Mouse (Mus musculus) layer of hippocampus, adult 8-10 months (tissue): ENCODE measurements around the gene Rhebl1. TPM values are rescaled to one million over a fixed set of nuclear protein-coding genes. Genes with fewer than 3 reads are reported as not detected.
A peak's percentile ranks its signal among the peaks of the same experiment; 100 is the strongest.
"Not testable (repeated sequence)": the region's sequence is repeated elsewhere in the genome, so short reads cannot be mapped to it uniquely, and the experiment has no call there.

ENCODE experiments used
- DNase-seq, 2 experiments: peaks; one replicate each; pipeline ENCODE4 v3.0.0; 2022; ENCODE audit warnings: low spot score in 2 of 2
- total RNA-seq, 4 experiments: library from RNA; stranded (reverse); gene quantifications; 2 replicates each; pipeline ENCODE4 v1.2.4; 2022

The Rhebl1 gene
- total RNA-seq: 10 to 100 TPM in 1 of 4 experiments, 1 to 10 TPM in 3; 4.9 to 10.4 (median 7.9) TPM

DNA sequence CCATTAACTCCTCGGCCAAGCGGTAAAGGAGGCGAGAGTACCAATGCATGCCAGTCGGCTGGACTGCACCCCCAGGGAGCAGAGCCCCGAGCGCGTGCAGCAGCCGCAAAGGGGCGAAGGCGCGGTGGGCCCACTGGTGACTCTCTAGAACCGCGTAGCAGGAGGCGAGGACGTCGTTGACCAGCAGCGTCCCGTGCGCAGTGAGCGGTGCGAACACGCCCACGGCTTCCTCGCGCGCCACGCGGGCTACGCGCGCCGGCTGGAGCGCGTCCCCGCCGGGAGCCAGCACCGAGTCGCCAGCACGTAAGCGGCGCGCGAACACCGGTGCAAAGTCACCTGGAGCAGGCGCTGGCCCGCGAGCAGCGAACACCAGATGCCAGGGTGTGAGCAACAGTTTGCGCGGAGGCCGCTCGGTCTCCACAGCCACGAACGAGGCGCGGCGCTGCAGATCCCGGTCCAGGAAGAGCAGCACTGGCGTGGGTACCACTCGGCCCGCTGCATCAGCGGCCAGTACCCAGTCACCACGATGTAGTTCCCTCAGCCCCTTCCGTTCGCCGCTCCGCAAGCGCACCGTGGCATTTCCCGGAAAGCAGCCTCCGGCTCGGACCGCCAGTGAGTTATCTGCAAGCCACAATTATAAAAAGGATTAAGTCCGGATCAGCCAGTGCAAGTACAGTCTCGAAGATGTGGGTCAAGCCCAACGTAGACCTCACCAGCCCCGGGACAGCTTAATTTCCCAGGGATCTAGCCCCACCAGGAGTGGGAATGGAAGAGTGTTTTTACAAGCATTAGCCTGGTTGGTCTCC lies at the start of gene Rhebl1:
Gene Rhebl1, minus strand, starts transcription at position 601 of the 806 bp plus-strand sequence.
- no peak for DNase-seq

DNA sequence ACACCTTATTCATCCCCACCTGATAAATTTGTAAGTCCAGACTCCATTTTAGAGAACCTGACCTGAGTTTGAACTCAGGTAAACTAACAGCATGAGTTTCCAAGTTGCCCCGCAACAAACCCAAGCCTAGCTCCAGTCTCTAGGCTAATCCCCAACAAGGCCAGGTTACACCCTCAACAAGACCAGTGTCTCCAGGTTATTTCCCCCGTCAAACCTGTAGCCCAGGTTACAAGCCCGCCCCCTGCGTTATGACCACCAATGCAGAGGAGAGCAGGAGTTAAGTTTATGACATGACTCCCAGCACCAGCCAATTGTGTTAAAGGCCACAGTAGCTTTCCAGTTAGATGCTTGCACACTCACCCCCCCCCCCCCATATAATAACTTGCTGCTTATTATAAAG lies 48.8 kb upstream of the Rhebl1 start:
- no peak for DNase-seq

DNA sequence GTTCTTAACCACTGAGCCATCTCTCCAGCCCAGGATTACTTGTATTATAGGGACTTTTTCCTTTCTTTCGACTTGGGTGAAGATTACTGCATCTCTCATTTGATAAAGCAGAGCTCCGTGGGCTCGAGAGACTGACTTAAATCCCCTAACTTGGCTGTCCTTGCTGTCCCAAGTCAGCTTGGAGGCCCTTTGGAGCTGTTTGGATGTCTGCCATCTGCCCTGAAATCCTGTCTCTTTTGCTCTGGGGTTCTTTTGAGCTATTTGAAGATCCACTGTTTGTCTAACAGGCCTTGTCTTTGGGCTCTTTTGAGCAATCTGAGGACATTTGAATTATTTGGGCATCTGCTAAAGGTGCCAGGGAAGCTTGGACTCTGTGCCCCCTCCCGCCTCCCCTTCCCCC lies 47.7 kb upstream of the Rhebl1 start:
- DNase-seq: no peak

DNA sequence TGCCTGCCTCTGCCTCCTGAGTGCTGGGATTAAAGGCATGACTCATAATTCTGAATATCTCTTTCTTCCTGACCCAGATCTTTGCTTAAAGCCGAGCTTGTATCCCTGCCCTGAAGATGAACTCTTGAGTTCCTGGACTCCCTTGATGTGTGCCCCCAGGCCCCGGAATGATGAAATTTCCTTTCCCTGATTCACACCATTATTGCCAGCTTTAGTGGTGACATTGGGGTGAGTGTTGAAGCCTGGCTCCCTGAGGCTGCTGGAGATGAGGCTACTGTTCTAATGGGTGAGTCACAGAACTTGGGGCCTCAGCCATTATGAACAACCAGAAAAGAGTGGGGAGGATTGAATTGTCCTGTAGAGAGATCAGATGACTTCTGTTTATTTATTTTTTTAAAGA lies 47.2 kb upstream of the Rhebl1 start:
- DNase-seq: no peak

DNA sequence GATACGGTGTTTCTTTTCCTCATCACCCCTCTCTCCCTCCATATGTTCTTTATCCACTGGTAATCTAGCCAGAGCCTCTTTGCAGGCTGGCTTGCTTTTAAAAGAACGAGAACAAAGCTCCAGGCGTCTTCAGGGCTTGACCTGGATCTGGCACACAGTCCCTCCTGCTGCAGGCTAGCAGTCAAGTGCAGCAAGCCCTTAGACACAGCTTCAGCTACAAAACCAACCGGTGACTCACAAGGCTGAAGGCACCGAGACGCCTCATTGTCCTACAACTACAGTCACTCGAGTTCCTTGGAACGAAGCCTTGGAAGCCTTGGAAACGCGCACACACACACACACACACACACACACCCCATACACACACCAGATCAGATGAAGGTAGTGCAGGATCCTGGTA lies 46.5 kb upstream of the Rhebl1 start:
- no peak for DNase-seq

DNA sequence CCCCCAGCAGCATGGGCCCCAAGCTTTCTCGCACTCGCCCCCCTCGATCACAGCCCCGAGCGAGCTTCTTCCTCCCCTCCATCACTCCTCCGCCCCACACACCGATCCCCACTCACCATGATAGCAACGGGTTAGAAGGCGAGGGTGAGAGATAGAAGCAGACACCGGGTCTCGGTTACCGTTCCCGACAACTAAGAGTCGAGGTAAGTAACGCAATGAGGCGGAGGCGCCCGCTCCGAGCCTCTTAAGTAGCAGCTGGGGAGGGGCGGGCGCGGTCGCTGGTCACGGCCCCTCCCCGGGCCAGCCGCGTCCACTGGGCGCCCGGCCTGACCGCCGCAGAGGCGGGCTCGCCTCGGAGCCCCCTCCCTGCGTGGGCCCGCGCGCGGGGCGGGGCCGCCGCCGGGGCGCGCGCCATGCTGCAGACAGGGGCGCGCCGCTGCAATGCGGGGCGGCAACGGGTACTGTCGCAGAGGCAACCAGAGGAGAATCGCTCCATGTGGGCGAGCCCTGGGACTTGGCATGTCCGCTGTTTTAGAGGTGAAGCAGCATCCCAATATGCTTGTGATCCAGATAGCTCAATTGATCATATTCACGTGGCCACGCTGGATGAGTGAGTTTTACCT lies 40.0 kb upstream of the Rhebl1 start, which contains the start of gene Tuba1b:
Gene Tuba1b, minus strand, starts transcription at position 349 of the 623 bp plus-strand sequence.
- peak; percentile 82 to 88 for DNase-seq

DNA sequence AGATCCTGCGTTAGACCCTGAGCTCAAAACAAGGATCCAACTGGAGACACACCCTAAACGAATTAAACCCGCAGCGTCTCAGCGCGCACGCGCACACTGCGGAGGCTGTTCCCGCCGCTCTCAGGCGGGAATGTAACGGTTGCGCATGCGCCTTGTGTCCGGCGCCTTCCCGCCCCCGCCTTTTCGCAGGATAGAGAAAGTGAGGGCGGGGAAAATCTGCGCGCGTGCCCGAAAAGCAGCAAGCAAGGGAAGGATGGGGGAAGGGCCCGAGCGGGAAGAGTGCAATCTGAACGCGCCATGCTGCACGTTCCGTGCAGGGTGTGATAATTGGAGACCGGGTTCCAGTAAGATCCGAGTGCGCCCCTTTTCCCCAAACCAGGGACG lies 39.5 kb upstream of the Rhebl1 start:
- DNase-seq: peak; percentile 92 to 97

DNA sequence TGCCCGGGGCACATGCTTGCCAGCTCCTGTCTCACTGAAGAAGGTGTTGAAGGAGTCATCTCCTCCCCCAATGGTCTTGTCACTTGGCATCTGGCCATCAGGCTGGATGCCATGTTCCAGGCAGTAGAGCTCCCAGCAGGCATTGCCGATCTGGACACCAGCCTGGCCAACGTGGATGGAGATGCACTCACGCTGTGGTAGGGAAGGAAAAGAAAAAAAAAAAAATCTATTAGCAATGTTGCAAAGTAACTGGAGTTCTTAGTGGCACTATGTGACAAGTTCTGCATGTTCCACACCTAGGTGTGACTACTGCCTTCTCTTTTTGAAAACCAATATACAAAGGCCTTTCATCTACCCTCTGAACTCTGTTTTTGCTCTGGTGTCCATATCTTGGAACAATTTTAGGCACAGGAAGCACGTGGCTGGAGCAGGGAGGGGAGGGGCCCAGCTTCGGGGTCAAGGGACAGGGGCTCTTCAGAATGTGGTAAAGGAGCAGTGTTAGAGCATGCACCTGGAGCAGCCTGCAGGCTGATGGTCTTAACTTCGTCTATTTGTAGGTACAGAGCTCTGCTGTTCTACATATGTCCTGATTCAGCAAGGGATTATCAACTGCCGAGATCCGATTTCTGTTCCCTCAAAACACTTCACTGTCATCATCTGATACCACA lies 38.8 kb upstream of the Rhebl1 start:
- DNase-seq: not testable (repeated sequence)

GRCm38 (mm10) chr15:98930998-98931397 lies 36.7 kb upstream of the Rhebl1 start:
- DNase-seq: no peak

DNA sequence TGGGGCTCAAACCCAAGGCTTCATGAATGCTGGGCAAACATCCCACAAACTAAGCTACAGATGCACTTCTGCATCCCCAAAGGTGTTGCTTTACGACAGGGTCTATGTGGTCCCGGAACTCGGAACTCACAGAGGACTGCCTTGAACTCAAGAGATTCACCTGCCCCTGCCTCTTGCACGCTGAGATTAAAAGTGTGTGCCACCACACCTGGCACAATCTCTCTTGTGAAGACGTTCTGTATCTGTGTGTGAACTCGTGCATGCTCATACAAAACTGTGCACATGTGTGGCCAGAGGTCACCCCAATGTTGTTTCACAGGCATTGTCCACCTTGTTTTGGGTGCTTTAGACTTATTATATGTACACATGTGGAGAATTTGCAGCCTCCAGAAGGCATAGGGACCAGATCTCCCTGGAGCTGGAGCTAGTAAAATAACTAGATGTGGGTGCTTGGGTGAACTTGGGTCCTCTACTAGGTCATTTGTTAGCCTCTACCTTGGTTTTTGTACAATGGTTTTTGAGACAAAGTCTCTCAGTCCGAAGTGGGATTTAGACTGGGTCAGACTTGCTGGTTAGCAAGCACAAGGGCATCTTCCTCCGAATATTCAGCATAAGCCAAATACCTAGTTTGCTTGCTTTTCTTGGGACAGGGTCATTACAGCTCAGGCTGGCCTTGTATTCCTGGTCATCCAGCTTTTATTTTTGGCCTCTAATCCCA lies 35.8 kb upstream of the Rhebl1 start:
- no peak for DNase-seq

GRCm38 (mm10) chr15:98928598-98929240 lies 34.4 kb upstream of the Rhebl1 start:
- peak; percentile 60 to 67 for DNase-seq

GRCm38 (mm10) chr15:98927566-98927965 lies 33.2 kb upstream of the Rhebl1 start:
- DNase-seq: no peak

GRCm38 (mm10) chr15:98924682-98925081 lies 30.3 kb upstream of the Rhebl1 start:
- DNase-seq: no peak

GRCm38 (mm10) chr15:98923031-98923537 lies 28.7 kb upstream of the Rhebl1 start:
- DNase-seq: no peak

DNA sequence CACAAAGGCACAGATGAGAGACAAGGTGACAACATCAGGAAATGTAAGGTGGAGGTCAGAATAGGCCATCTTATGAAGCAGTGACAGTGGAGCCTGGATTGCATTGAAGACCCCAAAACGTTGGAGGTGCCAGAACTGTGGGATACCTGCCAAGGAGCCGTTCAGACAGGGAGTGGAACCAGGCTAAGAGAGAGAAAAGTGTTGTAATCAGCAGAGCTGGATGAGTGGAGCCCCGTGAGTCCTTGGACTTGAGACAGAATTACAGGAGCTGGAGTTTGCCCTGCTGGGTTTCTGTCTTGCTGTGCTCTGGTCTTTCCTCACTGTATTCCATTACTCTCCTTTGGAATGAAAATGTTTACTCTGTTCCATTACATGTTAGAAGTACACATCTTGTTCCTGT lies 28.2 kb upstream of the Rhebl1 start:
- DNase-seq: no peak

DNA sequence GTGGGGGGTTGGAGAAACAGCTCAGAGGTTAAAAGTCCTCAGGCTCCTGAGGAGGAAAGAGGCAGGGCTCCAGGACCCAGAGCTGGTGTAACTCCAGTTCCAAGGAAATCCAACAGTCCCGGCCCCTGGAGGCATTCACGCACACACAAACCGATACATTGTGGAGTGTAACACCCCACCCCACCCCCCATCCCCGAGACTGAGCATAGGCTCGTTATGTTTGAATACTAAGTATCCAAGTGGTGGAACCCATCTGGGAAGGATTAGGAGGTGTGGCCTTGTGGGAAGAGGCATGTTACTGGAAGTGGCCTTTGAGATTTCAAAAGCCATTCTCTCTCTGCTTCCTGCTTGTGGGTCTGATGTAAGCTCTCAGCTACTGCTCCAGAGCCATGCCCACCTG lies 27.2 kb upstream of the Rhebl1 start:
- no peak for DNase-seq

DNA sequence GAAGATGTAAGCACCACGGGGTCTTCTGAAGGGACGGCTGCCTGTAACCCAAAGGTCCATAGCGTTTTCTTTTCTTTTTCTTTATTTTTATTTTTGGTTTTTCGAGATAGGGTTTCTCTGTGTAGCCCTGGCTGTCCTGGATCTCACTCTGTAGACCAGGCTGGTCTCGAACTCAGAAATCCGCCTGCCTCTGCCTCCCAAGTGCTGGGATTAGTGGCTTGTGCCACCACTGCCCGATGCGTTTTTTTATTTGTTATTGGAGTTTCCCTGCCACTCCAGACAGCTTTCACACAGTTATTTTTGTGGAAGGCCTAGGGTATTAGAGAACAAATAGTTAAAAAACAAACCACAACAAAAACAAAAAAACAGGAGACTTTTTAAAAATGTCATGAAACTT lies 24.2 kb upstream of the Rhebl1 start:
- DNase-seq: not testable (repeated sequence)

DNA sequence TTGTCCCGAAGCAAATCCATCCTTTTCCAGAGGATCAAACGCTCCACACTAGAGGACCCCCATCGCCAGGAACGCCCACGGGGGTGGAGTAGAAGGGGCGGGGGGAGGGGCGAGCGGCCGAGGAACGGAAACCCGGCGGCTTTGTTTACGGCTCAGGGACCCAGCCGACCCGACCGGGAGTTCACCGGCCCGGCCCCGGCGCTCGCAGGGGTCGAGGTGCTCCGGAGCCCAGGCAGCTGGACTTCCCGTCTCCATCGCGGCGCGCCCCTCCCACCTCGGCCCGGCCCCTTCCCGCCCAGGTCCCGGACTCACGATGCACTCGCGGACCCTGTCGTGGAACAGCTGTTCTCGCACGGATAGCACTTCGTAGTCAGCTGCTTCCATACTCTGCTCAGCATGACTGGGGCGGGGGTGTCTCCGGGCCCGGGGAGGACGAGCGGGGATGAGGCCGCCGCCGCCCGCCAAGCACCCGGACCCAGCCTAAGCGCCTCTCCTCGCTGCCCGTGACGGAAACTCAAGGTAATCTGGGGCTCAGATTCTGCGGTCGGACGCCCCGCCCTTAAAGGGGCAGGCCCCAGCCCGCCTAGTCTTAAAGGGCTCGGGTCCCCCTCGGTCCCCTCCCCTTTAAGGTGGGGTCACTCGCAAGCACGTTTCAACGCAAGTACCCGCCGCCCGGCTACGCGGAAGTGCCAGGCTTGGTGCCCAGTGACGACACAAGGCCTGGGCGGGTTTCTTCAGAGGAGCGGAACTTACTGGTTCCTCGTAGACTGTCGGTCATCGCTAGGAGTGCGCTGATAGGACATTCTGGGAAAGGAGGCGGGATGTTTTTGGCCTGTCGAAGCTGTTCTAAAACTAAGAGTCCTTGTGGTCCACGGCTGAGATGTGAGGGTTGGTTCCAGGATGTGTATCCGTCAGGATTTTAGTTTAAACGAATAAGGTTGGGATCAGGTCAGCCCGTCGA lies 23.5 kb upstream of the Rhebl1 start, which contains the start of gene Lmbr1l:
Gene Lmbr1l, minus strand, starts transcription at position 694 of the 961 bp plus-strand sequence.
- peak; percentile 99 for DNase-seq

GRCm38 (mm10) chr15:98917091-98917490 lies 22.8 kb upstream of the Rhebl1 start:
- no peak for DNase-seq

DNA sequence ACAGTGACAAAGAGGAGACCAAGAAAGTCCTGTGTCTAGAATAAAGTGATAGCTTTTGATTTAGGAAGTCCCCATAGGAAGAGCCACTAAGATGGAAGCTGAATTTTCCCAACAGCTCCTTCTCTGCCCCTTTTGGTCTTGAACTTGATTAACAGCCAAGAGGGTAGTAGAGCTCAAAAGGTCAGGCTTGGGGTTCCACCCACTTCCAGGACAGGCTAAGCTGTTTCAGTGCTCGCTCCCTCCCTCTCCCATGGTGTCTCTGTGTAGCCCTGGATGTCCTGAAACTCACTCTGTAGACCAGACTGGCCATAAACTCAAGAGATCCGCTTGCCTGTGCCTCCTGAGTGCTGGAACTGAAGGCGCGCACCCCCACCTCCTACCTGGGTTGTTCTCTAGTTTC lies 21.7 kb upstream of the Rhebl1 start:
- no peak for DNase-seq
